Mouse (Mus musculus): Measurements from ENCODE around the gene Tmem97. TPM values are rescaled to one million over a fixed set of nuclear protein-coding genes. Genes with fewer than 3 reads are reported as not detected.

Gene Tmem97
- polyA plus RNA-seq, 2 experiments: 34.2 to 116 TPM

- DNase-seq (ENCODE audit: low read depth in 3 of 3, low spot score in 3 of 3) (no peak), ATAC-seq (ENCODE audit: insufficient read depth) (no peak)
- Histone ChIP-seq H3K36me3 (replicated peaks; ENCODE audit: control insufficient read depth, insufficient read depth, low read depth) (no peaks in the 10 kb centered on the region), H3K9ac (replicated peaks) (no peak overlapping the region), H3K4me1 (replicated peaks; ENCODE audit: control insufficient read depth in 2 of 2, insufficient read depth in 2 of 2, low read length in 1 of 2) (peaks cover 2 to 19% of the 10 kb centered on the region in 2 experiments), H3K9me3 (ENCODE audit: control insufficient read depth, low read length) (no peaks in the 10 kb centered on the region), H3K27ac (no peak overlapping the region), H3K27me3 (ENCODE audit: control insufficient read depth, insufficient read depth, low read length) (no peaks in the 10 kb centered on the region), H3K4me3 (ENCODE audit: insufficient read depth in 1 of 2, low read depth in 2 of 2, low read length in 2 of 2) (no peak overlapping the region), H3K4me2 (ENCODE audit: low read depth) (no peak overlapping the region)
- WGBS (ENCODE audit: insufficient replicate concordance): 49% methylated on average over 4 of the region's 4 CpGs
- TF ChIP-seq CTCF (IDR thresholded peaks at IDR 0.05; ENCODE audit: low read depth) (no peak), EP300 (IDR thresholded peaks at IDR 0.05; ENCODE audit: low read depth) (no peak)
Measured at GRCm38 (mm10) chr11:78556070-78556469, 5.5 kb upstream of the Tmem97 start.

DNA sequence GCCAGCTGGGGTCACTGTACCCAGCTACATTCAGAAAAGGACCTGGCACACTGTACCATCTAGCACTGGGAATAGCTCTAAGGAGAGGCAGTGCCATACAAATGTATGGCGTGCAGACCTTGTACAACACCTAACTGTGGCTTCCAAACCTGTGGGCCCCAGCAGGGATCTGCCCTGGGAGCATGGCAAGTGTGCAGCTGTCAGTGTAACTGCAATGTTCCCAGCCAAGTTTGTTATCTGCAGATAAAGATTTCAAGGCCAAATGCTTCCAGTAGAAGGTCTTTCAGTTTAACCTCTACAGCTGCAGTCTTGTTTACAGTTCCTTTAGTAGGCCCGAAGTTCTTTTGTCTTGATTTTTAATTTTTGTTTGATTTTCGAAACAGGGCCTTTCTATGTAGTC is 5.0 kb upstream of the Tmem97 start:
- no peak for ATAC-seq (ENCODE audit: insufficient read depth)
- Histone ChIP-seq H3K4me1 (replicated peaks; ENCODE audit: control insufficient read depth in 2 of 2, insufficient read depth in 2 of 2, low read length in 1 of 2) (peaks cover 3 to 22% of the 10 kb centered on the region in 2 experiments), H3K9me3 (ENCODE audit: control insufficient read depth, low read length) (no peaks in the 10 kb centered on the region), H3K9ac (replicated peaks) (no peak overlapping the region), H3K4me3 (ENCODE audit: insufficient read depth in 1 of 2, low read depth in 2 of 2, low read length in 2 of 2) (no peak overlapping the region), H3K36me3 (replicated peaks; ENCODE audit: control insufficient read depth, insufficient read depth, low read depth) (no peaks in the 10 kb centered on the region), H3K4me2 (ENCODE audit: low read depth) (no peak overlapping the region), H3K27me3 (ENCODE audit: control insufficient read depth, insufficient read depth, low read length) (no peaks in the 10 kb centered on the region), H3K27ac (peak overlapping the region; percentile 12; the same call in 1 of the 2 replicates)
- DNase-seq (ENCODE audit: low read depth in 3 of 3, low spot score in 3 of 3): no peak
- 29% methylated on average over 3 of the region's 3 CpGs for WGBS (ENCODE audit: insufficient replicate concordance)
- TF ChIP-seq EP300 (IDR thresholded peaks at IDR 0.05; ENCODE audit: low read depth) (no peak; the same call in 1 of the 2 replicates), CTCF (IDR thresholded peaks at IDR 0.05; ENCODE audit: low read depth) (no peak)

DNA sequence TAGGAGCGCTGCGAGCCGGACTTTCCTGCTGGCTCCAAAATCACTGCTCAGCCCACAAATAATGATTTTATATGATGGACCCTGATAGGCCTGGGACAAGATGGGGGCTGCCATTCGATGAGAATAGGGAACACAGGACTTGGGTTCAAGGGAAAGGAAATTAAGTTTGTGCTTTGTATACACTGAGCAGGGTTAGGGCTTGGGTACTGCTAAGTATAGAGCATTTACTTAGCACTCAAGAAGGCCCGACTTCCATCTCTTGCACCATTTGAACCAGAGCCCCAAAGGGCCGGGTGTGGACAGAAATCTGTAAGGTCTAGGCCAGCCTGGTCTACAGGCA is 452 bp upstream of the Tmem97 start:
- DNase-seq (ENCODE audit: low read depth in 3 of 3, low spot score in 3 of 3) (no peak), ATAC-seq (ENCODE audit: insufficient read depth) (0 out of 2 replicates have a peak, but pooled peaks have one; percentile 1)
- Histone ChIP-seq H3K4me3 (ENCODE audit: insufficient read depth in 1 of 2, low read depth in 2 of 2, low read length in 2 of 2) (peak overlapping the region; percentile 46 to 76), H3K9me3 (ENCODE audit: control insufficient read depth, low read length) (no peaks in the 10 kb centered on the region), H3K36me3 (replicated peaks; ENCODE audit: control insufficient read depth, insufficient read depth, low read depth) (no peaks in the 10 kb centered on the region), H3K4me1 (replicated peaks; ENCODE audit: control insufficient read depth in 2 of 2, insufficient read depth in 2 of 2, low read length in 1 of 2) (peaks cover 6 to 32% of the 10 kb centered on the region in 2 experiments), H3K27me3 (ENCODE audit: control insufficient read depth, insufficient read depth, low read length) (no peaks in the 10 kb centered on the region), H3K9ac (replicated peaks) (0 out of 2 replicates have a peak overlapping the region, but pooled peaks have one; percentile 31), H3K4me2 (ENCODE audit: low read depth) (peak overlapping the region; percentile 87), H3K27ac (no peak overlapping the region)
- 22% methylated on average over 6 of the region's 6 CpGs for WGBS (ENCODE audit: insufficient replicate concordance)
- no peak for TF ChIP-seq CTCF (IDR thresholded peaks at IDR 0.05; ENCODE audit: low read depth)
- TF ChIP-seq EP300 (IDR thresholded peaks at IDR 0.05; ENCODE audit: low read depth): no peak

GRCm38 (mm10) chr11:78549491-78549987 is 1.0 kb downstream of the Tmem97 start:
- ATAC-seq (ENCODE audit: insufficient read depth) (no peak), DNase-seq (ENCODE audit: low read depth in 3 of 3, low spot score in 3 of 3) (no peak)
- Histone ChIP-seq H3K4me1 (replicated peaks; ENCODE audit: control insufficient read depth in 2 of 2, insufficient read depth in 2 of 2, low read length in 1 of 2) (peaks cover 6 to 30% of the 10 kb centered on the region in 2 experiments), H3K4me3 (ENCODE audit: insufficient read depth in 1 of 2, low read depth in 2 of 2, low read length in 2 of 2) (peak overlapping the region; percentile 70 to 76), H3K4me2 (ENCODE audit: low read depth) (peak overlapping the region; percentile 87), H3K27ac (peak overlapping the region; percentile 5; the same call in 1 of the 2 replicates), H3K9me3 (ENCODE audit: control insufficient read depth, low read length) (no peaks in the 10 kb centered on the region), H3K9ac (replicated peaks) (peak overlapping the region; percentile 71), H3K36me3 (replicated peaks; ENCODE audit: control insufficient read depth, insufficient read depth, low read depth) (no peaks in the 10 kb centered on the region), H3K27me3 (ENCODE audit: control insufficient read depth, insufficient read depth, low read length) (no peaks in the 10 kb centered on the region)
- 4% methylated on average over 5 of the region's 5 CpGs for WGBS (ENCODE audit: insufficient replicate concordance)
- TF ChIP-seq CTCF (IDR thresholded peaks at IDR 0.05; ENCODE audit: low read depth) (no peak), EP300 (IDR thresholded peaks at IDR 0.05; ENCODE audit: low read depth) (no peak)

GRCm38 (mm10) chr11:78547718-78548460 is 2.7 kb downstream of the Tmem97 start:
- DNase-seq (ENCODE audit: low read depth in 3 of 3, low spot score in 3 of 3) (no peak), ATAC-seq (ENCODE audit: insufficient read depth) (no peak)
- peaks cover 4% of the 10 kb centered on the region for H3K36me3 ChIP-seq (replicated peaks; ENCODE audit: control insufficient read depth, insufficient read depth, low read depth)
- H3K27me3 ChIP-seq (ENCODE audit: control insufficient read depth, insufficient read depth, low read length): no peaks in the 10 kb centered on the region
- H3K4me3 ChIP-seq (ENCODE audit: insufficient read depth in 1 of 2, low read depth in 2 of 2, low read length in 2 of 2): no peak overlapping the region; a peak in 1 of 4 replicates
- H3K9ac ChIP-seq (replicated peaks): no peak overlapping the region
- H3K4me2 ChIP-seq (ENCODE audit: low read depth): peak overlapping the region; percentile 87
- H3K27ac ChIP-seq: no peak overlapping the region
- no peaks in the 10 kb centered on the region for H3K9me3 ChIP-seq (ENCODE audit: control insufficient read depth, low read length)
- H3K4me1 ChIP-seq (replicated peaks; ENCODE audit: control insufficient read depth in 2 of 2, insufficient read depth in 2 of 2, low read length in 1 of 2): peaks cover 6 to 30% of the 10 kb centered on the region in 2 experiments
- TF ChIP-seq CTCF (IDR thresholded peaks at IDR 0.05; ENCODE audit: low read depth): no peak
- no peak for TF ChIP-seq EP300 (IDR thresholded peaks at IDR 0.05; ENCODE audit: low read depth)
- 43% methylated on average over 2 of the region's 2 CpGs for WGBS (ENCODE audit: insufficient replicate concordance)
